Mouse (Mus musculus): ENCODE measurements around the gene Art3. TPM values are rescaled to one million over a fixed set of nuclear protein-coding genes. Genes with fewer than 3 reads are reported as not detected.

Art3 gene
- polyA plus RNA-seq, 1 experiment from 2014 or later, result 2.0 TPM

- Histone ChIP-seq H3K4me3 (no peak overlapping the region), H3K27ac (no peak overlapping the region), H3K9me3 (replicated peaks) (no peaks in the 10 kb centered on the region), H3K27me3 (ENCODE audit: low read depth, poor library complexity, severe bottlenecking) (no peaks in the 10 kb centered on the region), H3K36me3 (no peaks in the 10 kb centered on the region), H3K4me1 (0 out of 2 replicates have a peak, but pooled peaks cover 5% of the 10 kb centered on the region)
- DNase-seq (ENCODE audit: low spot score), result no peak
- WGBS, result 93% methylated on average over 14 of the region's 14 CpGs
These were observed 13.0 kb upstream of the Art3 start for GRCm38 (mm10) chr5:92318596-92318995.

- WGBS, result 74% methylated on average over 8 of the region's 8 CpGs
- Histone ChIP-seq H3K27ac (no peak overlapping the region), H3K36me3 (no peaks in the 10 kb centered on the region), H3K27me3 (ENCODE audit: low read depth, poor library complexity, severe bottlenecking) (no peaks in the 10 kb centered on the region), H3K9me3 (replicated peaks) (no peaks in the 10 kb centered on the region), H3K4me3 (no peak overlapping the region), H3K4me1 (0 out of 2 replicates have a peak, but pooled peaks cover 5% of the 10 kb centered on the region)
- DNase-seq (ENCODE audit: low spot score), result no peak
These were observed 9.8 kb upstream of the Art3 start for GRCm38 (mm10) chr5:92321631-92322400.

DNA sequence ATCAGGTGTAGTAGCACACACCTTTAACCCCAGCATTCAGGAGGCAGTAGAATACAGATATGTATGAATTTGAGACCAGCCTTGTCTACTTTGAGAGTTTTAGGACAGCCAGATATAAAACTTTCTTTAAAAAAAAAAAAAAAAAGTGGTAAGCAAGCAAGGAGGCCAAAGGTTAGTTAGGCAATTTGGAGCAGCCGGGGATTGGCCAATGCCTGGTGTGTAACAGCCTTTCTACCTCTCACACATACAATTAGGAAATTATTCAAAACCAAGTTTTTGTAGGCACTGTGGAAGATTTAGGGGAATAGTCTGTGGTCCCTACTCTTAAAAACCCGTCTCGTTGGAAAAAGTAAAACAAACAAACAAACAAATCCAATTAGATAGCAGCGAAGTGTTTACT is 9.0 kb upstream of the Art3 start:
- whole genome bisulfite sequencing, result 91% methylated on average over 4 of the region's 4 CpGs

DNA sequence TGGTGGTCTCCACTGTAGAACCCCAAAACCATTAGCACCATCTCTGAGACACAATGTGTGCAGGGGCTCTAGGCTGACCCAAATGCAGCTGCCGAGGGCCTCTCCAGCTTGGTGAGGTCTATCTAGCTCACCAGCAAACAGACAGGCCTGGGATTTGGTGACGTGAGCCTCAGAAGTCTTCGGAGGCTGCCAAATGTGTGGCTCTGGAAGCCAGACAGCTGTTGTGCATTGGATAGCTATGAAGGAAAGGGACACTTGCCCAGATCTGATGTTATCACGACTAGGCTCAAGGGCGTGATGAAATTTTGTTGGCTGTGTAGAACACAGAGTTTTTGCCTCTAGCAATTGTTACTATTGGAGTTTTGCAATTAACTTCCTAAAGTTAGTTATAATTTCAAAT is 8.4 kb upstream of the Art3 start:
- no peaks in the 10 kb centered on the region for H3K9me3 ChIP-seq (replicated peaks)
- no peak overlapping the region for H3K4me3 ChIP-seq
- H3K27ac ChIP-seq, result no peak overlapping the region
- no peak for DNase-seq (ENCODE audit: low spot score)
- no peaks in the 10 kb centered on the region for H3K27me3 ChIP-seq (ENCODE audit: low read depth, poor library complexity, severe bottlenecking)
- H3K36me3 ChIP-seq, result no peaks in the 10 kb centered on the region
- 0 out of 2 replicates have a peak, but pooled peaks cover 5% of the 10 kb centered on the region for H3K4me1 ChIP-seq
- WGBS, result 85% methylated on average over 5 of the region's 5 CpGs

More for the DNA sequence above, 9.0 kb upstream of the Art3 start:
- Histone ChIP-seq H3K9me3 (replicated peaks) (no peaks in the 10 kb centered on the region), H3K27ac (no peak overlapping the region), H3K4me3 (no peak overlapping the region), H3K4me1 (0 out of 2 replicates have a peak, but pooled peaks cover 5% of the 10 kb centered on the region), H3K36me3 (no peaks in the 10 kb centered on the region), H3K27me3 (ENCODE audit: low read depth, poor library complexity, severe bottlenecking) (no peaks in the 10 kb centered on the region)
- no peak for DNase-seq (ENCODE audit: low spot score)

DNA sequence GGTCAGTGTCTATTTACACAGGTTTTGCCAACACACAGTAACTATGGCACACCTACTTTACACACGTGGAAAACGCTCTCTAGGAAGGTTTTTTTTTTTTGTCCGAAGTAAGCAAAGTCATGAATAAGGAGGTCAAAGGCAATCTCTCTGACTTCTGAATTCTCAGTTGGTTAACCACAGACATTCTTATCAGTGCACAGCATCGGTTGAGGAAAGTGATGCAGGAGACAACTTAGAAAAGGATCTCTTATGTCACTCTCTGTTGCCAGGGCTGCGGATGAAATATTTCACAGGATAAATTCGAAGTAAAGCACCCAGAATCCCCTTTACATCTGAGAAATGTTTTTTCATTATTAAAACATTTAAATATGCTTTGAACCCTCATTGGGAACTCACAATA is 4.3 kb upstream of the Art3 start:
- Histone ChIP-seq H3K9me3 (replicated peaks) (no peaks in the 10 kb centered on the region), H3K4me3 (no peak overlapping the region), H3K36me3 (no peaks in the 10 kb centered on the region), H3K27me3 (ENCODE audit: low read depth, poor library complexity, severe bottlenecking) (no peaks in the 10 kb centered on the region), H3K27ac (no peak overlapping the region), H3K4me1 (no peaks in the 10 kb centered on the region)
- no peak for DNase-seq (ENCODE audit: low spot score)
- WGBS, result 87% methylated on average over 6 of the region's 6 CpGs

DNA sequence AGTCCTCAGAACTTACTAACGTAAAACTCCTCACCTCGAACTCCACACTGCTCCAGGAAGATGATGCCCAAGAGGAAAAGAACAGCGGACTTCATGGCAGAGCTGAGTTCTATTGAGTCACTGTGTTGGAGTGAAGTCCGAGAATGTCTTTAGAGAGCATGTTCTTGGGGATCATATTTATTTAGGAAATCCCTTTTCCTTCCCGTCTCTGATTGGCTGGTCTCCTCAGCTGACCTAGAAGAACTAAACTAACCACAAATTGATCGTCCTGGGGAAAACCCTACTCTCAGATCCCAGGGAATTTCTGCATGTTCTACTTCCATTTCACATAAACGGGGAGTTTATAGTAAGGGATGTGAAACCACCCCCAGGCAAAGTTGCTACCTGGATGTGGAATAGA is 3.7 kb upstream of the Art3 start, which contains the start of gene Cxcl9:
TSS of gene Cxcl9 (minus strand) at position 151 of the 400 bp plus-strand sequence.
- Histone ChIP-seq H3K4me1 (no peaks in the 10 kb centered on the region), H3K27me3 (ENCODE audit: low read depth, poor library complexity, severe bottlenecking) (no peaks in the 10 kb centered on the region), H3K27ac (no peak within 1 kb of the TSS), H3K36me3 (no peaks in the 10 kb centered on the region), H3K9me3 (replicated peaks) (no peaks in the 10 kb centered on the region), H3K4me3 (no peak within 1 kb of the TSS)
- WGBS, result 87% methylated on average over 7 of the region's 7 CpGs
- DNase-seq (ENCODE audit: low spot score), result no peak

GRCm38 (mm10) chr5:92331122-92331521 is 505 bp upstream of the Art3 start:
- no peaks in the 10 kb centered on the region for H3K36me3 ChIP-seq
- H3K4me3 ChIP-seq, result no peak overlapping the region
- no peaks in the 10 kb centered on the region for H3K4me1 ChIP-seq
- H3K27ac ChIP-seq, result no peak overlapping the region
- DNase-seq (ENCODE audit: low spot score), result no peak
- no peaks in the 10 kb centered on the region for H3K9me3 ChIP-seq (replicated peaks)
- H3K27me3 ChIP-seq (ENCODE audit: low read depth, poor library complexity, severe bottlenecking), result no peaks in the 10 kb centered on the region
- 88% methylated on average over 12 of the region's 12 CpGs for WGBS

DNA sequence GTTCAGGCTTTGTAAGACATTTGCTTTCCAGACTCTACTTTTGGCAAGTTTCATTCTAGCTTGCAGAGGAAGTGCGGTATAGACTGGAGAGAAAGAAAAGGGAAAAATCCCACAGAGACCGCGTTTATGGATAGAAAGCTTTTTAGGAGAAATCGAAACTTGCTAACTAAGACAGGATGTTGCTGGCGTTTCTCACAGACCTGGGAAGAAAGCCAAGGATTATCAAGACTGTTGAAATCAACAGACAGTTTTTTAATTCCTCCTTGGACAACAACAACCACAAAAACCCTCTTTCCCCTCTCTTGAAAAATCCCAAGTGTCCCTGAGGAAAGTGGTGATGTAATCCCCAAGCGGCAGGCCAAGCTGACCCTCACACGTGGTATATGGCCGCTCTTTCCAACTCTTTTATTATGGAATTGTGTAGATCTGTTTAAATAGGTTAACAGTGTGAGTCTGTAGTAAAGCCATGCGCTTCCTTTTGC is 773 bp downstream of the Art3 start:
- no peak overlapping the region for H3K4me3 ChIP-seq
- no peak overlapping the region for H3K27ac ChIP-seq
- no peaks in the 10 kb centered on the region for H3K27me3 ChIP-seq (ENCODE audit: low read depth, poor library complexity, severe bottlenecking)
- no peak for DNase-seq (ENCODE audit: low spot score)
- no peaks in the 10 kb centered on the region for H3K36me3 ChIP-seq
- no peaks in the 10 kb centered on the region for H3K4me1 ChIP-seq
- 83% methylated on average over 9 of the region's 9 CpGs for WGBS
- no peaks in the 10 kb centered on the region for H3K9me3 ChIP-seq (replicated peaks)

DNA sequence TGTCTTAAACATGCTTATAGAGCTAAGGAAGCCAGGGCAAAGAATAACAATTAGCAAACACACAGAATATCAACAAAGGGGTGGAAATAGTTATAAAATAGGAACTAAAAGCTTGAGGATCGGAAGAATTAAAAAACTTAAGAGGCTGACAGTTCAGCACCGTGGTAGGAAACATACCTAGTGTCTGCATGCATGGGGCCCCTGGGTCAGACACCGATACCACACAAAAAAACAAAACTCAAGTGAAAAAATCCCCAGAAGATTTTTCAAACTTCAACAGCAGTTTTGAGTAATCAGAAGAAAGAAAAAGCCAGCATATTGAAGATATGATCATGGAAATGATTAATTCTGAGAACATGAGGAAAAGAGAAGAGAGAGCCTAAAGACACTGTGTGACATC is 5.1 kb downstream of the Art3 start:
- WGBS, result 92% methylated on average over 3 of the region's 3 CpGs

GRCm38 (mm10) chr5:92340606-92341005 is 9.0 kb downstream of the Art3 start:
- 81% methylated on average over 4 of the region's 4 CpGs for WGBS
- H3K27ac ChIP-seq, result no peak overlapping the region
- H3K27me3 ChIP-seq (ENCODE audit: low read depth, poor library complexity, severe bottlenecking), result no peaks in the 10 kb centered on the region
- no peak overlapping the region for H3K4me3 ChIP-seq
- no peaks in the 10 kb centered on the region for H3K36me3 ChIP-seq
- H3K9me3 ChIP-seq (replicated peaks), result no peaks in the 10 kb centered on the region
- no peak for DNase-seq (ENCODE audit: low spot score)
- no peaks in the 10 kb centered on the region for H3K4me1 ChIP-seq

More for the DNA sequence above, 5.1 kb downstream of the Art3 start:
- Histone ChIP-seq H3K4me3 (no peak overlapping the region), H3K27ac (no peak overlapping the region), H3K27me3 (ENCODE audit: low read depth, poor library complexity, severe bottlenecking) (no peaks in the 10 kb centered on the region), H3K36me3 (no peaks in the 10 kb centered on the region), H3K4me1 (no peaks in the 10 kb centered on the region), H3K9me3 (replicated peaks) (no peaks in the 10 kb centered on the region)
- DNase-seq (ENCODE audit: low spot score), result no peak

DNA sequence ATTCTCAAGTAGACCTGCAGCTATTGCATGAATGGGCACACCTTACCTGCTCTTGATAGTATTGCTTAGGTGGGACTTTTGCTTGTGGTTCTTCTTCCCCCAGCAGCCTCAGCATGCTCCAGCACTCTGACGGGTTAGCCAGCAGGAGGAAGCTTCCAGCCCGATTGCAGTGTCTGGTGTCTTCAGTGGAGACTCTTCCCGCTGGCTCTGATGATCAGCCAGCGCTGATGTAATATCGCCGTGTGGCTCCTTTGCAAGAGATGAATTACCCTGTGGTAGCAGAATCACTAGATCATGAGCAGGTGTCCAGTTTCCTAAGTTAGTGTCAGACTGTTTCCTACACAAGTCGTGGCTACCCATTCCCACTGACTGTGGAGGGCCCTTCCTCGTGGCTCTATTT is 13.4 kb downstream of the Art3 start:
- H3K4me3 ChIP-seq, result no peak overlapping the region
- no peak overlapping the region for H3K27ac ChIP-seq
- H3K9me3 ChIP-seq (replicated peaks), result no peaks in the 10 kb centered on the region
- WGBS, result 85% methylated on average over 8 of the region's 8 CpGs
- H3K4me1 ChIP-seq, result peaks cover 7% of the 10 kb centered on the region
- DNase-seq (ENCODE audit: low spot score), result no peak
- no peaks in the 10 kb centered on the region for H3K36me3 ChIP-seq
- peaks cover 16% of the 10 kb centered on the region for H3K27me3 ChIP-seq (ENCODE audit: low read depth, poor library complexity, severe bottlenecking)

DNA sequence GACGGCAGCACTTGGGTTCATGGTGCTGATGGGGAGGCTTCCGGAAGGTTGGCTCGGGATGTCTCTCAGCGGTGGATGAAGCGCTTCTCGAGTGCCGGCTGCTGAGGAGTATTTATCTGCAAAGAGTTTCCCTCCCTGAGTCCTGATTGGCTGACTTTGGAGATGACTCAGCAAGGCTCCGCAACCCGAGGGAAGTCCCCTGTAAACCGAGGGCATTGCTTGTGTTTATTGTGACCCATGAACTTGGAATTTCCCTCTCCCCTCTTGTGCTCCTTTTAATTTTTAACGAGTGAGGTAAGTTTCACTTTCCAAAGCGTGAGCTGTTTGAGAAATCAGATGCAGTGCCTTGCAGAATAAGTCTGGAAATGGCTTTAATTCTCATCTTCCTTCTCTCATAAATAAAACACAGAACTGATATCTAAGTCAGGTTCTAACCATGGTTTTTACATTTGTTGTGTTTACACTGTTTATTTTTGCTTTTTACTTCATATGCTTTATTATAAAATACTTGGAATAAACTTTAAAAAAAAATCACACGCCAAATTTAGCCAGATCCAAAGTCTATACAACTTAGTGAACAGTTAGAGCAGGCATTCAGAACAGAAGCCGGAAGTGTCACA is 17.3 kb downstream of the Art3 start, which contains the start of gene Cxcl10:
TSS of gene Cxcl10 (minus strand) at position 96 of the 620 bp plus-strand sequence.
- DNase-seq (ENCODE audit: low spot score), result no peak
- Histone ChIP-seq H3K36me3 (no peaks in the 10 kb centered on the region), H3K9me3 (replicated peaks) (no peaks in the 10 kb centered on the region), H3K4me3 (peak within 1 kb of the TSS; percentile 33; the same call in 1 of the 2 replicates), H3K27ac (no peak within 1 kb of the TSS), H3K4me1 (peaks cover 7% of the 10 kb centered on the region), H3K27me3 (ENCODE audit: low read depth, poor library complexity, severe bottlenecking) (peaks cover 16% of the 10 kb centered on the region)
- 24% methylated on average over 14 of the region's 14 CpGs for WGBS

DNA sequence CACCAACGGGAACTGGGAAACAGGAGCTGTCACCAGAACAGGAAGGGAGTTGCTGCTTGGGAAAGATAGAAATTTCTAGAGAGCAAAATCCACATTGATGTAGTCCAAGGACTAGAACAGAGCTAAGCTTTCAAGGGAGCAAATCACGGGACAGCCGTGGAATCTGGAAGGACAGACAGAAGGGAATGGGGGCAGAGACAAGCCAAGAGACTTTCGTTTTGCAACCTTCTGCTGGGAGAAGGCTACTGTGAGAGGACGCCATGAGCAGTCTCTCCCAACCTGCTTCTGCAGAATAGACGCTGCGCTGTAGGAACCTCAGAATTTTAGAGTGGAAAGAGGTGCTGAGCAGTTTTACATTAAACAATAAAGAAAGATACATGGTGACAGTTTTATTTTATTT is 18.1 kb downstream of the Art3 start:
- Histone ChIP-seq H3K36me3 (no peaks in the 10 kb centered on the region), H3K27ac (no peak overlapping the region), H3K9me3 (replicated peaks) (no peaks in the 10 kb centered on the region), H3K4me1 (peaks cover 7% of the 10 kb centered on the region), H3K27me3 (ENCODE audit: low read depth, poor library complexity, severe bottlenecking) (peaks cover 16% of the 10 kb centered on the region), H3K4me3 (no peak overlapping the region)
- 82% methylated on average over 7 of the region's 7 CpGs for WGBS
- DNase-seq (ENCODE audit: low spot score), result no peak
